Comparison of ENCODE assay signal across 8 mouse cellular contexts in genomic region chr15:77820480-77821163, GRCm38 (mm10). TPM values are rescaled to one million over a fixed set of nuclear protein-coding genes. Genes with fewer than 3 reads are reported as not detected.
DNase-seq lines count a peak whose midpoint lies in the region; ATAC-seq and TF ChIP-seq lines count a peak whose summit lies in the region.

No protein-coding gene starts in this region.

- H3K4me1 ChIP-seq in cerebellum, adult 2 months (ENCODE audit: control insufficient read depth, insufficient read depth, low read length) = peaks cover 85% of the 10 kb centered on the region
- H3K4me1 ChIP-seq in embryonic facial prominence, embryonic 15.5 days = peaks cover 89% of the 10 kb centered on the region

- H3K27me3 ChIP-seq in cerebellum, adult 2 months (ENCODE audit: control insufficient read depth, insufficient read depth, low read length) = no peaks in the 10 kb centered on the region
- no peaks in the 10 kb centered on the region for H3K27me3 ChIP-seq in embryonic facial prominence, embryonic 15.5 days

- H3K4me2 ChIP-seq in embryonic facial prominence, embryonic 15.5 days (replicated peaks) = no peak overlapping the region

- TF ChIP-seq CTCF in cerebellum, adult 2 months (IDR thresholded peaks at IDR 0.05; ENCODE audit: borderline replicate concordance, insufficient read depth, low read depth, low read length) = no peak
- no peak for TF ChIP-seq CTCF in layer of hippocampus, adult 2 months (conservative IDR thresholded peaks at IDR 0.05)

- no peaks in the 10 kb centered on the region for H3K36me3 ChIP-seq in embryonic facial prominence, embryonic 15.5 days

- H3K9me3 ChIP-seq in embryonic facial prominence, embryonic 15.5 days (replicated peaks) = no peaks in the 10 kb centered on the region

- no peak for DNase-seq in cerebellum, adult 2 months
- no peak for DNase-seq in cerebellum, adult 8-10 months
- DNase-seq in layer of hippocampus, adult 2 months (ENCODE audit: low spot score in 2 of 2) = no peak
- DNase-seq in layer of hippocampus, postnatal 10 days (ENCODE audit: low spot score in 2 of 2) = no peak
- peak; percentile 69 for DNase-seq in lung, postnatal 25 days (ENCODE audit: low spot score)
- no peak for DNase-seq in retina, embryonic 14.5 days (ENCODE audit: low spot score)
- no peak for DNase-seq in ovary, postnatal 14 days (ENCODE audit: low spot score)

- peak overlapping the region; percentile 96 for H3K27ac ChIP-seq in cerebellum, adult 2 months (ENCODE audit: insufficient read depth, low read length)
- H3K27ac ChIP-seq in layer of hippocampus, adult 2 months = peak overlapping the region; percentile 78
- peak overlapping the region; percentile 80 for H3K27ac ChIP-seq in embryonic facial prominence, embryonic 15.5 days (replicated peaks)

- no peak overlapping the region for H3K4me3 ChIP-seq in cerebellum, adult 2 months (replicated peaks; ENCODE audit: insufficient read depth, low read depth, low read length)
- H3K4me3 ChIP-seq in layer of hippocampus, adult 2 months = no peak overlapping the region
- H3K4me3 ChIP-seq in embryonic facial prominence, embryonic 15.5 days (replicated peaks) = no peak overlapping the region

- 30% methylated on average over 3 of the region's 3 CpGs for WGBS in cerebellum, adult 2 months
- WGBS in embryonic facial prominence, embryonic 15.5 days = 33% methylated on average over 3 of the region's 3 CpGs

- ATAC-seq in embryonic facial prominence, embryonic 15.5 days (ENCODE audit: insufficient number of reproducible peaks, low FRiP score, low TSS enrichment, low read depth) = no peak

- H3K9ac ChIP-seq in embryonic facial prominence, embryonic 15.5 days = no peak overlapping the region

- TF ChIP-seq POLR2A in cerebellum, adult 2 months (IDR thresholded peaks at IDR 0.05; ENCODE audit: borderline replicate concordance, insufficient read depth, low read length) = no peak

RNA-seq across cellular contexts. Expression of gene Myh9, which starts 21.4 kb away (rescaled TPM):
- polyA plus RNA-seq in cerebellum, adult 2 months (2012; rRNA removed) = 44.2 and 45.2 TPM in 2 replicates
- total RNA-seq in layer of hippocampus, adult 2 months (2021) = 10 to 100 TPM; 88.3 to 96.3 TPM
- total RNA-seq in layer of hippocampus, postnatal 10 days (2021) = 10 to 100 TPM; 65.2 to 75.2 TPM
- polyA plus RNA-seq in embryonic facial prominence, embryonic 15.5 days (2015; fragmentation: Nextera tagmentation; extraction: Ambion mirVana) = 41.1 and 41.7 TPM in 2 replicates
